Mouse (Mus musculus) forebrain, embryonic 16.5 days (tissue): ENCODE results near the gene Tmem18. TPM values are rescaled to one million over a fixed set of nuclear protein-coding genes. Genes with fewer than 3 reads are reported as not detected.

Experiments
- ATAC-seq: fragments of 200-750 bp; cut with Nextera tagmentation; 2 replicates; pipeline ENCODE4 v1.8.0; 2017; ENCODE audit warnings: mild to moderate bottlenecking, moderate library complexity
- H3K27ac ChIP-seq: fragments of 300-500 bp; sonication (generic); 2 replicates; pipeline ENCODE4 v1.5.1; 2014; ENCODE audit warnings: low read length, control low read depth
- H3K27me3 ChIP-seq: fragments of 300-500 bp; sonication (generic); replicated peaks from 2 replicates; pipeline ENCODE4 v1.6.1; 2014; ENCODE audit warnings: low read length; ENCODE audit not compliant: control insufficient read depth, insufficient read depth
- H3K36me3 ChIP-seq: fragments of 300-500 bp; sonication (generic); 2 replicates; pipeline ENCODE4 v1.6.1; 2014; ENCODE audit not compliant: control insufficient read depth, insufficient read depth
- H3K4me1 ChIP-seq: fragments of 300-500 bp; sonication (generic); replicated peaks from 2 replicates; pipeline ENCODE4 v1.6.1; 2014; ENCODE audit warnings: low read length; ENCODE audit not compliant: control insufficient read depth, insufficient read depth
- H3K4me2 ChIP-seq: fragments of 300-500 bp; sonication (generic); 2 replicates; pipeline ENCODE4 v1.6.1; 2014; ENCODE audit warnings: mild to moderate bottlenecking, low read length, control low read depth
- H3K4me3 ChIP-seq: fragments of 300-500 bp; sonication (generic); replicated peaks from 2 replicates; pipeline ENCODE4 v1.5.1; 2014; ENCODE audit warnings: mild to moderate bottlenecking, low read length, control low read depth
- H3K9ac ChIP-seq: fragments of 300-500 bp; sonication (generic); replicated peaks from 2 replicates; pipeline ENCODE4 v1.6.1; 2014; ENCODE audit warnings: low read depth, low read length, control low read depth
- H3K9me3 ChIP-seq: fragments of 300-500 bp; sonication (generic); 2 replicates; pipeline ENCODE4 v1.6.1; 2016; ENCODE audit warnings: low read length; ENCODE audit not compliant: control insufficient read depth
- WGBS: fragments of 180-500 bp; shearing (Covaris S2); extraction: QIAGEN DNeasy Blood & Tissue Kit; methylation state at CpG from one replicate; pipeline ENCODE4 v1.1.7; 2014; 5-methylcytosine and 5-hydroxymethylcytosine counted together
- microRNA-seq: library from miRNA; unstranded; fragments of <30 nt; microRNA quantifications from one replicate; pipeline ENCODE4, GENCODE M21; 2017
- polyA plus RNA-seq: library from polyadenylated mRNA; unstranded; fragments of >200 nt; fragmentation: Nextera tagmentation; extraction: Ambion mirVana; gene quantifications from 2 replicates; pipeline ENCODE4 v1.2.1, GENCODE M21; 2015

Tmem18 gene
- polyA plus RNA-seq, 1 experiment from 2014 or later = 32.6 TPM

DNA sequence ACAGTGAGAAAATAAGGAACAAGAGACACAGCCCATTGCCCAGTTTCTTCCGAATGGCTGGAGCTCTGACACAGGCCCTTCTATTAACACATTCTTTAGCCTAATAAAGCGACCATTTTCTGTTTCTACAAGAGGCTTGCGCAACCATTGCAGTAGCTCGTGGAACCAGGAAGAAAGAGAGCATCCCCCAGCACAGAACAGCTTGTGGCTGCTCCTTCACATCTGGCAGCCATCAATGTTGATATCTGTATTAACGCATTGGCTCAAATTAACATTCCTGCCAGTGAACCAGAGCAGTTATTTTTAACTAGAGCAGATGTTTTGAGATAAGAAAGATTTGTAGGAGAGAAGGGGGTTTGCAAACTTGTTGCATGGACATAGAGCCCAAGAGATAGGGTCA is 44.2 kb downstream of the Tmem18 start:
- no peak overlapping the region for H3K4me3 ChIP-seq
- no peak overlapping the region for H3K27ac ChIP-seq
- H3K36me3 ChIP-seq = no peaks in the 10 kb centered on the region
- H3K27me3 ChIP-seq = no peaks in the 10 kb centered on the region
- ATAC-seq = no peak
- no peak overlapping the region for H3K4me2 ChIP-seq
- H3K9ac ChIP-seq = no peak overlapping the region
- H3K4me1 ChIP-seq = no peaks in the 10 kb centered on the region
- H3K9me3 ChIP-seq = no peaks in the 10 kb centered on the region
- WGBS = 75% methylated on average over 5 of the region's 5 CpGs

DNA sequence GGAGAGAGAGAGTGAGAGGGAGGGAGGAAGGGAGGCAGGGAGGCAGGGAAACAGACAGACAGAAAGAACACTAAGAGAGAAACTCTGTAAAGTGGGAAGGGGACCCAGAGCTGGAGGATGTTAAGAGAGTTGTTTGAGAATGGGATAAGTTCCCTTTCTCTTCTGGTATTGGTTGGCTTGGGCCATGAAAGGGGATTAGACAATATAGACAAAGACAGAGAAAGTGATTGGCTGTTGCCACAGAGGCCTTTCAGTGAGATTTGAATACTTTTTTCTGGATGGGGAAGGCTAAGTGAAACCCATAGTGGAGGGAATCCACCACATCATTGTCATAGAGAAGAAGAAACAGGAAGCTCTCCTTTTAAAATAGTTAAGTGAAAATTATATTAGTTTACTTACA is 50.3 kb downstream of the Tmem18 start:
- H3K27me3 ChIP-seq = no peaks in the 10 kb centered on the region
- no peak overlapping the region for H3K27ac ChIP-seq
- ATAC-seq = no peak
- no peaks in the 10 kb centered on the region for H3K36me3 ChIP-seq
- no peaks in the 10 kb centered on the region for H3K4me1 ChIP-seq
- H3K9me3 ChIP-seq = no peaks in the 10 kb centered on the region
- H3K4me3 ChIP-seq = no peak overlapping the region
- H3K4me2 ChIP-seq = no peak overlapping the region
- H3K9ac ChIP-seq = no peak overlapping the region

Small RNAs within 50 kb of the gene (microRNA-seq; reads per million reads assigned to microRNA genes)
- not detected for gene Gm25243

Other genes with a start within 250 kb of the Tmem18 start
- gene Sntg2, start 211.1 kb upstream of the Tmem18 start, polyA plus RNA-seq = 2.6 and 3.1 TPM in 2 replicates